Mouse (Mus musculus) lung, embryonic 14.5 days (tissue): ENCODE results near the gene Flot2. TPM values are rescaled to one million over a fixed set of nuclear protein-coding genes. Genes with fewer than 3 reads are reported as not detected.
A peak's percentile ranks its signal among the peaks of the same experiment; 100 is the strongest.

Source experiments
- ATAC-seq: fragments of 200-750 bp; cut with Nextera tagmentation; 2 replicates; pipeline ENCODE4 v1.8.0; 2017; ENCODE audit warnings: mild to moderate bottlenecking, moderate TSS enrichment, moderate library complexity; ENCODE audit not compliant: insufficient read depth
- DNase-seq: peaks from one replicate; pipeline ENCODE4 v3.0.0-alpha.2; 2015
- H3K27ac ChIP-seq: fragments of 300-500 bp; sonication (generic); 2 replicates; pipeline ENCODE4 v1.5.1; 2014; ENCODE audit warnings: low read depth, mild to moderate bottlenecking, moderate library complexity
- H3K27me3 ChIP-seq: fragments of 300-500 bp; sonication (generic); 2 replicates; pipeline ENCODE4 v1.6.1; 2014; ENCODE audit warnings: low read length, control low read depth; ENCODE audit not compliant: insufficient read depth
- H3K36me3 ChIP-seq: fragments of 300-500 bp; sonication (generic); 2 replicates; pipeline ENCODE4 v1.6.1; 2014; ENCODE audit warnings: control low read depth; ENCODE audit not compliant: insufficient read depth
- H3K4me1 ChIP-seq: fragments of 300-500 bp; sonication (generic); 2 replicates; pipeline ENCODE4 v1.6.1; 2014; ENCODE audit warnings: antibody characterized with exemption, control low read depth; ENCODE audit not compliant: insufficient read depth
- H3K4me2 ChIP-seq: fragments of 300-500 bp; sonication (generic); 2 replicates; pipeline ENCODE4 v1.6.1; 2014; ENCODE audit warnings: mild to moderate bottlenecking
- H3K4me3 ChIP-seq: fragments of 300-500 bp; sonication (generic); 2 replicates; pipeline ENCODE4 v1.5.1; 2014; ENCODE audit warnings: low read depth, low read length
- H3K9ac ChIP-seq: fragments of 300-500 bp; sonication (generic); 2 replicates; pipeline ENCODE4 v1.6.1; 2014
- H3K9me3 ChIP-seq: fragments of 300-500 bp; sonication (generic); 2 replicates; pipeline ENCODE4 v1.6.1; 2016; ENCODE audit warnings: low read depth, low read length, control low read depth
- CTCF ChIP-seq: IDR thresholded peaks from 2 replicates; pipeline ENCODE4 v1.5.1; 2016; ENCODE audit warnings: antibody characterized with exemption, low read depth
- WGBS: fragments of 180-500 bp; shearing (Covaris S2); extraction: QIAGEN DNeasy Blood & Tissue Kit; methylation state at CpG from one replicate; pipeline ENCODE4 v1.1.7; 2014; 5-methylcytosine and 5-hydroxymethylcytosine counted together
- polyA plus RNA-seq: library from polyadenylated mRNA; unstranded; fragments of >200 nt; fragmentation: Nextera tagmentation; extraction: Ambion mirVana; gene quantifications from 2 replicates; pipeline ENCODE4 v1.2.1, GENCODE M21; 2014

Flot2 gene
- polyA plus RNA-seq, 1 experiment from 2014 or later, result 57.4 TPM

- DNase-seq (no peak), ATAC-seq (no peak)
- Histone ChIP-seq H3K4me1 (no peaks in the 10 kb centered on the region), H3K9ac (no peak overlapping the region), H3K27ac (no peak overlapping the region), H3K36me3 (peaks cover 28% of the 10 kb centered on the region), H3K4me3 (no peak overlapping the region), H3K4me2 (no peak overlapping the region), H3K27me3 (no peaks in the 10 kb centered on the region), H3K9me3 (no peaks in the 10 kb centered on the region)
- no peak for TF ChIP-seq CTCF
- 78% methylated on average over 1 of the region's 1 CpGs for WGBS
Observed at GRCm38 (mm10) chr11:78062563-78062962, 24.8 kb downstream of the Flot2 start.

DNA sequence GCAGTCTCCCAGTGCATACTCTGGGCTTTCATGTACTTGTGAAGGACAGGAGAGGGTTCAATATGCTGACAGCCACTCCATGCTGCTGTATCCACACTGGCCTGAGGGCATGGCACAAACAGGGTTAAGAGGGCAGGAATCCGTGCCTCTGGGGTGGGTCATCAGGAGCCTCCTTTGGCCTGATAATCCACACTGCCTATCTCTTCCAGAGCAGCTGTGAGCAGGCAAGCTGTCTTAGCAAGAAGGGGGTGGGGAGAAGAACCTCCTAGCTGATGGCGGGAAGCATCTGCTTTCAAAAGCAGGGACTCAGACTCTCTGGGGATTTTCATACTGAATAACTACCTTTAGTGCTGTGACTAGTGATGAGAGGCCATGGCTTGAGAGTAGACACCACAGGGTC lies 28.2 kb downstream of the Flot2 start:
- Histone ChIP-seq H3K36me3 (0 out of 2 replicates have a peak, but pooled peaks cover 1% of the 10 kb centered on the region), H3K4me3 (no peak overlapping the region), H3K27me3 (no peaks in the 10 kb centered on the region), H3K4me1 (no peaks in the 10 kb centered on the region), H3K9ac (no peak overlapping the region), H3K4me2 (no peak overlapping the region), H3K9me3 (no peaks in the 10 kb centered on the region), H3K27ac (no peak overlapping the region)
- no peak for TF ChIP-seq CTCF
- 41% methylated on average over 2 of the region's 2 CpGs for WGBS
- no peak; the same call in 1 of the 2 replicates for ATAC-seq
- DNase-seq, result no peak

- DNase-seq (no peak), ATAC-seq (no peak)
- Histone ChIP-seq H3K27me3 (no peaks in the 10 kb centered on the region), H3K9me3 (no peaks in the 10 kb centered on the region), H3K36me3 (no peaks in the 10 kb centered on the region), H3K4me1 (no peaks in the 10 kb centered on the region), H3K9ac (no peak overlapping the region), H3K27ac (no peak overlapping the region), H3K4me3 (no peak overlapping the region), H3K4me2 (no peak overlapping the region)
- no peak for TF ChIP-seq CTCF
- WGBS, result 66% methylated on average over 2 of the region's 2 CpGs
Observed at GRCm38 (mm10) chr11:78066641-78067040, 28.9 kb downstream of the Flot2 start.

DNA sequence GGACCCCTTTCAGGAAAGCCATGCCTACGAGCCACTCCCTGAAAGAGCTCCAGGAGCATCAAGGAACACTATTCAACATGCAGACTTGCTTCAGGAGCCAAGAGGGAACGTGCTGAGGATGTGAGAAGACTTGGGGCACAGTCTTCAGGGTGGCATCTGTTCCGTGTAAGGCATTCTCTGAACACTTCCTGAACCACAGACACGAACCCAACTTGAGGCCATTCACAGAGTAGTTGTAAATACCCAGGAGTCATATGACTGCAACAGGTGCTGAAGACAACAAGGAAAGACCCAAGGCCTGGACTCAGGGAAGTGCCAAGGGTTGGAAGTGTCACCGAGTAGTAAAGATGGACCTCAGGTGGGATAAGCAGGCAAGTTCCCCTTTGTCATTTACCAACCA lies 29.8 kb downstream of the Flot2 start:
- Histone ChIP-seq H3K4me3 (no peak overlapping the region), H3K4me1 (no peaks in the 10 kb centered on the region), H3K27me3 (no peaks in the 10 kb centered on the region), H3K9me3 (no peaks in the 10 kb centered on the region), H3K9ac (no peak overlapping the region), H3K36me3 (0 out of 2 replicates have a peak, but pooled peaks cover 7% of the 10 kb centered on the region), H3K27ac (no peak overlapping the region; the same call in 1 of the 2 replicates), H3K4me2 (no peak overlapping the region)
- ATAC-seq (no peak), DNase-seq (no peak)
- 60% methylated on average over 5 of the region's 5 CpGs for whole genome bisulfite sequencing
- TF ChIP-seq CTCF, result no peak

DNA sequence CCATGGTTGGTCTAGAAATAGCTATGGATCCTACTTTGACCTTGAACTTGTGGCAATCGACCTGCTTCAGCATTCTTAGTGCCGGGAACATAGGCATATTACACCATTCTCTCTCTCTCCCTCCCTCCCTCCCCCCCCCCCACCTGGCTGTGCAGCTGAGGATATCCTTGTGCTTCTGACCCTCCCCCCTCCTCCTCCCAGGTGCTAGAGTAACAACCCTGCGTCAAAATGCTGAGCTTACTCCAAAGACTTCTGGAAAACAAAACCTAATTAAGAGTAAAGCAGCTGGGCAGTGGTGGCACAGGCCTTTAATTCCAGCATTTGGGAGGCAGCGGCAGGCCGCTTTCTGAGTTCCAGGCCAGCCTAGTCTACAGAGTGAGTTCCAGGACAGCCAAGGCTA lies 31.4 kb downstream of the Flot2 start:
- no peak for TF ChIP-seq CTCF
- Histone ChIP-seq H3K9me3 (no peaks in the 10 kb centered on the region), H3K36me3 (peaks cover 23% of the 10 kb centered on the region), H3K4me1 (no peaks in the 10 kb centered on the region), H3K4me2 (no peak overlapping the region; the same call in 1 of the 2 replicates), H3K9ac (no peak overlapping the region), H3K27ac (no peak overlapping the region), H3K4me3 (no peak overlapping the region), H3K27me3 (no peaks in the 10 kb centered on the region)
- 73% methylated on average over 5 of the region's 5 CpGs for WGBS
- DNase-seq (no peak), ATAC-seq (no peak)

DNA sequence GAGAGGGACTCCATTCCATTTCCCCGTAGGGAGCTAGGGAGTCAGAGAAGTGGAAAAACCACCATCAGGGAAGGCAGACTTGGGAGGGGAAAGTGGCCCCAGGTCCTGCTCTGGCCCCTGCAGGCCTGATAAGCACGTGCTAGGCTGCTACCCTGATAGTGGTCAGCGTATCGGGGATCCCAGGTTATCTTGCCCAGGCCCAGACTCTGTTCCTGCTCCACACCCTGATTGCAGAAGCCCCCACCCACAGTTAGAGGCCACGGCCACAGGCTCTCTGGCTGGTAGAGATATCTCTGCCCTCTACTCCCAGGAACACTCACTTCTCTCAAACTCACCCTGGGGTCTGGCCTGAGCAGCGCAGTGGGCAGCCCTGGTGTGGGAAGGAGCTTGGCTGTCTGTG lies 31.9 kb downstream of the Flot2 start:
- ATAC-seq (peak; percentile 66; the same call in 1 of the 2 replicates), DNase-seq (no peak)
- H3K27me3 ChIP-seq, result no peaks in the 10 kb centered on the region
- H3K36me3 ChIP-seq, result peaks cover 28% of the 10 kb centered on the region
- H3K9me3 ChIP-seq, result no peaks in the 10 kb centered on the region
- no peak for TF ChIP-seq CTCF
- no peak overlapping the region for H3K4me3 ChIP-seq
- WGBS, result 77% methylated on average over 6 of the region's 6 CpGs
- no peaks in the 10 kb centered on the region for H3K4me1 ChIP-seq
- no peak overlapping the region; the same call in 1 of the 2 replicates for H3K27ac ChIP-seq
- no peak overlapping the region for H3K9ac ChIP-seq
- no peak overlapping the region for H3K4me2 ChIP-seq

DNA sequence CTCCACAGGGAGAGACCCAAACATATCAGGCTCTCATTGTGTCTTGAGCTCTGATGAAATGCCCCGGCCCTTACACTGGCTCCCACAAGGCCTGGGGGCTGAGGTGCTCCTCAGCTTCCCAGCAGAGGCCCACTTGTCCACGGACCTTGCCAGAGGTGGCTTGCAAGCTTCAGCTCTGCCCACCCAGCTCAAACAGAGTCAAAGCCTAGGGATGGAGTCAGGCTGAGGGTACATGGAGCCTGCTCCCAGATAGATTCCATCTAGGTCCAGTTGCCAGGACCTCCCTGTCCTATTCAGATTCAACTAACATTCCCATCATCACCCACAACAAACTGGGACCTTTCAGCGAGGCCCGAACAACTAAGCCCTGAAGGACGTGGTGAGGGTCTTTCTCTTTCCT lies 34.2 kb downstream of the Flot2 start:
- Histone ChIP-seq H3K27ac (peak overlapping the region; percentile 42; the same call in 1 of the 2 replicates), H3K27me3 (no peaks in the 10 kb centered on the region), H3K36me3 (peaks cover 50% of the 10 kb centered on the region), H3K9me3 (no peaks in the 10 kb centered on the region), H3K4me3 (no peak overlapping the region; the same call in 1 of the 2 replicates), H3K4me2 (no peak overlapping the region; the same call in 1 of the 2 replicates), H3K9ac (peak overlapping the region; percentile 20; the same call in 1 of the 2 replicates), H3K4me1 (no peaks in the 10 kb centered on the region)
- 80% methylated on average over 5 of the region's 5 CpGs for WGBS
- ATAC-seq (no peak), DNase-seq (no peak)
- TF ChIP-seq CTCF, result no peak
